Mouse (Mus musculus): ENCODE measurements at regions not wholly inside any gene's neighbourhood (a gene's known extent, or its start where the extent isn't known, plus 50 kb on each side); places are given as distances from the start of the nearest gene placed in this dataset.

DNA sequence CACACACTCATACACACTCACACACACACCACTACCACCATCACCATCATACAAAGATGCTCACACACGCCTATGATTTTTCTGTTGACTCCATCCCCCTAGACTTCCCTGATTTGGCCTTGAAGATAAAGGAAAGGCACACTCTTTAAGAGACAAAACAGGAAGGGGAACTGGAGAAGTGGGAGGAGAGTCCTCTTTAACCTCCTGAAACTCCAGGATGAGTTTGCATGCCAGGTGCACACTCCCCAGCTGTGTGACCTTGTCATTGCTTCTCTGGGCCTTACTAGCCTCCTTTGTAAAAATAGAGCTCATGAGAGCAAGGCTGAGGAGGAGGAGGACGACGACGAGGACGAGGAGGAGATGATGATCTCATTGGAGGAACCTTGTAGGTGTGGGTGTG, 212.8 kb downstream of the Ly86 start:
- 65% methylated on average over 5 of the region's 5 CpGs for WGBS
- Histone ChIP-seq H3K27ac (no peak overlapping the region), H3K4me2 (no peak overlapping the region), H3K36me3 (no peaks in the 10 kb centered on the region), H3K4me1 (replicated peaks) (peaks cover 46% of the 10 kb centered on the region), H3K27me3 (no peaks in the 10 kb centered on the region), H3K4me3 (no peak overlapping the region), H3K9ac (no peak overlapping the region), H3K9me3 (replicated peaks) (no peaks in the 10 kb centered on the region)
- ATAC-seq (replicated peaks; ENCODE audit: insufficient number of reproducible peaks, insufficient read depth, low FRiP score, low read depth), result no peak

DNA sequence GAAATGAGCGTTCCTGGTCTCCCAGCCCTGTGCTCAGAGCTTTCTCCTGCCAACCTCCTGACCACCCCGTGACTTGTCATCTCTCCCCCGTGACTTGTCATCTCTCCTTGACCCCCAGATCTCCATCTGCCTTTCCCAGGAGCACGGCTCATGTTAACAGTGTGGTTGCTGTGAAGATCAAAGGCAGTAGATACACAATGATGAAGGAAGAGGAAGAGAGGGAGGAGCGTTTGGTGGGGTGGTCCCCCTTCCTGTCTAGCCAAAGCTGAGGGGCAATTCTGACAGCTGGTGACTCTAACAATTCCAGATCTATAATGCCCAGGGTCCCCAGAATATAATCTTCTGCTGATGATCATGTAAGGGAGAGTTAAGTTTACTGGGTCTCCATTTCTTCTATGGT, 214.0 kb downstream of the Ly86 start:
- H3K27ac ChIP-seq, result no peak overlapping the region
- ATAC-seq (replicated peaks; ENCODE audit: insufficient number of reproducible peaks, insufficient read depth, low FRiP score, low read depth), result no peak
- H3K4me2 ChIP-seq, result no peak overlapping the region
- no peaks in the 10 kb centered on the region for H3K36me3 ChIP-seq
- H3K9ac ChIP-seq, result no peak overlapping the region
- no peaks in the 10 kb centered on the region for H3K27me3 ChIP-seq
- H3K4me3 ChIP-seq, result no peak overlapping the region
- H3K9me3 ChIP-seq (replicated peaks), result no peaks in the 10 kb centered on the region
- peaks cover 51% of the 10 kb centered on the region for H3K4me1 ChIP-seq (replicated peaks)
- 51% methylated on average over 5 of the region's 5 CpGs for WGBS

DNA sequence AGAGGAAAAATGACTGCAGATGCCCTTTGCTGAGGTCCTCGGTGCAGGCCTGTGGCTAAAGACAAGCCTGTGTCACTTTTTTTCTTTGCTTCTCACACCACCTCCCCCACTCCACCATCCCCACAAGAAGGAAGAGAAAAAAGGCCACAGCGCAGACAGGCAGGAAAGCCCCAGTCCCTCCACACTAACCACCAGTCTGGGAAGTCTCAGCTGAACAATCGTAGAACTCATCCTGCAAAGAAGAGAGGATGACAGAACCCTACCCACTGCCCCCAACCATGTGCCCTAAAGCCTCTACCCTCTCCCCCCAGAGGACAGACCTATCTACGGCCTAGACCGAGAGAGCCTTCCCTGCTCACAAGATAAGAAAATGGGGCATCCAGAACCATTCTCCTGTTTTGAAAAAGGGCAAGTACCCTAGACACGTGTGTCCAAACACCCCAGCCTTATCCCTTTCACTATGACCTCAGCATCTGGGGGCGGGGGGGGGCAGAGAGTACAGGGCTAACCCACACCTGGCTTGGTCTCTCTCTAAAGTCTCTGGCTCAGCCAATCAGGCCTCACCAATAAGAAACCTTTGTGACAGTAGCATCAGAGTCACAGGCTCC, 214.8 kb downstream of the Ly86 start:
- Histone ChIP-seq H3K27me3 (no peaks in the 10 kb centered on the region), H3K9ac (no peak overlapping the region), H3K4me3 (no peak overlapping the region), H3K4me2 (no peak overlapping the region), H3K9me3 (replicated peaks) (no peaks in the 10 kb centered on the region), H3K4me1 (replicated peaks) (peaks cover 51% of the 10 kb centered on the region), H3K27ac (peak overlapping the region; percentile 31; the same call in 1 of the 2 replicates), H3K36me3 (no peaks in the 10 kb centered on the region)
- 0 out of 2 replicates have a peak, but pooled peaks have one; percentile 5 for ATAC-seq (replicated peaks; ENCODE audit: insufficient number of reproducible peaks, insufficient read depth, low FRiP score, low read depth)
- 54% methylated on average over 7 of the region's 7 CpGs for whole genome bisulfite sequencing

DNA sequence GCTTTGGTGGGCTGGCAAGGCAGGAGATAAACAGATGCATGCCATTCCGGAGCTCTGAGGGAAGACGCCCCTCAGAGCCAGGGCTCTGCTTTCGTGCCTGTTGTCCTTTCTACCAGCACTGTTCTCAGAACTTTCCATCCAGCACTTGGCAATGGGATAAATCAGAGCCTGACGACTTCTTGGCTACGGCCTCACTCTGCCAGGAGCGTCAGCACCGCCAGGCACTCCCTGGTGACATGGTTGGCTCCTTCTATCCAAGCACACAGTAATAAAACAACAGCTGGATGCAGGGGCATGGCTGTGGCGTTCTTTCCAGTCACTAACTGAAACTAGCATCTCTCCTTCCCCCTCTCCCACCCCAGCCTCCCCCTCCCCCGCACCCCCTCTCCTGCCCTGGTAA, 215.4 kb downstream of the Ly86 start:
- Histone ChIP-seq H3K27me3 (no peaks in the 10 kb centered on the region), H3K4me3 (no peak overlapping the region), H3K9ac (no peak overlapping the region), H3K4me1 (replicated peaks) (peaks cover 51% of the 10 kb centered on the region), H3K27ac (peak overlapping the region; percentile 31; the same call in 1 of the 2 replicates), H3K9me3 (replicated peaks) (no peaks in the 10 kb centered on the region), H3K4me2 (no peak overlapping the region), H3K36me3 (no peaks in the 10 kb centered on the region)
- no peak for ATAC-seq (replicated peaks; ENCODE audit: insufficient number of reproducible peaks, insufficient read depth, low FRiP score, low read depth)
- 19% methylated on average over 9 of the region's 9 CpGs for WGBS

DNA sequence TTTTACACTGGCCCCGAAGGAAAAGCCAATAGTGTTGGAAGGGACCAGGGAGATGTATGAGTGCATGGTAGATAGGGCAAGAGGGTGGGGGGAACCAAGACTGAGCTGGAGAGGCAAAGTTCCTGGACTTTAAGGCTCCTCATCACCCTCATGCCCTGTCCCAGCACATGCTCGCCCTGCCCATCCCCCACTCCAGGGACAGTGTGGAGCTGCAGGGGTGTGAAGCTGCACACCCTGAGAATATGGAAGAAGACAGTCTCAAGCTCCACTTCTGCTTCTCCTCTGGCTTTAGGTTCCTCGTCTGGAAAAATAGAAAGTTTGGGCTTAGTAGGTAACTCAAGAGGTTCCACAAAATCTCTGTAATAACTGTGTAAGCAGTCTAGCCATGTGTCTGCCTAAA, 215.8 kb downstream of the Ly86 start:
- H3K9me3 ChIP-seq (replicated peaks), result no peaks in the 10 kb centered on the region
- no peak overlapping the region for H3K27ac ChIP-seq
- H3K36me3 ChIP-seq, result no peaks in the 10 kb centered on the region
- H3K4me2 ChIP-seq, result no peak overlapping the region
- H3K4me1 ChIP-seq (replicated peaks), result peaks cover 51% of the 10 kb centered on the region
- WGBS, result 46% methylated on average over 3 of the region's 3 CpGs
- ATAC-seq (replicated peaks; ENCODE audit: insufficient number of reproducible peaks, insufficient read depth, low FRiP score, low read depth), result no peak
- H3K27me3 ChIP-seq, result no peaks in the 10 kb centered on the region
- H3K4me3 ChIP-seq, result no peak overlapping the region
- H3K9ac ChIP-seq, result no peak overlapping the region

DNA sequence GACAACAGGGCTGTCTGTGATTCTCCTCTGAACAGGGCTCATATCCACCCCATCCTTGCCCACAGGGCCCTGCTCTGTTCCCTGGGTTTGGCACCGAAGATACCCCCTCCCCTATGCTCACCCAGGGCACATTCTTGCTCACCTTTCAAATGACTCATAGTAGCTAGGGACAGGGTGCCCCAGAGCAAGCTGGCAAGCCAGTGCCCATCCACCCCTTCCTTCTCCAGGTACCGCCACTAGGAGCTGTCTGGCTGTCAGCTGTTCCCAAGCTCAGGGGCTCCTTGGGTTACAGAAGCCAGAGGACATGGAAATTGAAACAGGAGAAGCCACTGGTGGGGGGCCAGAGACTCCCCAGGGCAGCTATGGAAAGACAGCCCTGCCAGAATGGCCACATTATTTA, 216.4 kb downstream of the Ly86 start:
- Histone ChIP-seq H3K27ac (peak overlapping the region; percentile 65), H3K9me3 (replicated peaks) (no peaks in the 10 kb centered on the region), H3K4me1 (replicated peaks) (peaks cover 51% of the 10 kb centered on the region), H3K27me3 (no peaks in the 10 kb centered on the region), H3K36me3 (no peaks in the 10 kb centered on the region), H3K4me2 (no peak overlapping the region), H3K9ac (no peak overlapping the region), H3K4me3 (no peak overlapping the region)
- no peak for ATAC-seq (replicated peaks; ENCODE audit: insufficient number of reproducible peaks, insufficient read depth, low FRiP score, low read depth)
- 60% methylated on average over 2 of the region's 2 CpGs for whole genome bisulfite sequencing

DNA sequence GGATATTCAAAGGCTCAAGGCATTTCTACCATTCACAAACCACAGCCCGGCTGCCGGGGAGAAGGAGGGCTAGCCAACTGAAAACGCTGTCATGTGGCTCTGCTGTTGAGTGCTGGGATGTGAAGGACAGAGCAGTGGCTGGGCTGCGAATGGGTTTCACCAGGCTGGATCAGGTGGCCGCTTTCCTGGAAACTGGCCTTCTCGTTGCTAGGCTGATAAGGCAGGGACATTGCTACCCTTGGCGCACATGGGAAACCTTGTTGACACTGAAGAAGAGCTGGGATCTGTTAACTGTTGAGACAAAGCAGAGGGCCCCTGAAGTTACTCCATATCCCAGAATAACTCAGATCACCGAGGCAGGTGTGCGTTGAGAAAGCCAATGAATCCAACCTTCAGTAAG, 216.1 kb upstream of the Rreb1 start:
- peaks cover 51% of the 10 kb centered on the region for H3K4me1 ChIP-seq (replicated peaks)
- no peaks in the 10 kb centered on the region for H3K36me3 ChIP-seq
- no peak overlapping the region for H3K4me2 ChIP-seq
- H3K9me3 ChIP-seq (replicated peaks), result no peaks in the 10 kb centered on the region
- peak; percentile 64 for ATAC-seq (replicated peaks; ENCODE audit: insufficient number of reproducible peaks, insufficient read depth, low FRiP score, low read depth)
- no peak overlapping the region for H3K9ac ChIP-seq
- no peaks in the 10 kb centered on the region for H3K27me3 ChIP-seq
- peak overlapping the region; percentile 65 for H3K27ac ChIP-seq
- no peak overlapping the region for H3K4me3 ChIP-seq
- WGBS, result 21% methylated on average over 9 of the region's 9 CpGs

DNA sequence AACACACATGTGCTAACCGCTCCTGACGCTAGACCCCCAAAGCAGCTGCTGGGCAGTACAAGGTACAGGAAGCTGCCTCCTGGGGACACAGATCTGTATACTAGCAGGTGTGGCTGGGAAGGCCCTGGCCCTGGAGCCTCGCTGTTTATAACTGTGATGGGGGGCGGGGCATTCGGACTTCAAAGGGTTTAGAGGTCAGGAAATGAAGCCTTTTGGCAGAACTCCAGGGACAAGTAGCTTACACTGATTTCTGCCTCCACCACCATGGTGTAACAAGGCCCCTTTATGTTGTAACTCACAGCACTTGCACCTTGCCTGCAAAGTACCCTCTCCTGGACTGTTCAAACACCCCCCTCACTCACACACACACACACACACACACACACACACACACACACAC, 215.5 kb upstream of the Rreb1 start:
- WGBS, result 6% methylated on average over 5 of the region's 5 CpGs
- H3K4me2 ChIP-seq, result no peak overlapping the region
- peak overlapping the region; percentile 65 for H3K27ac ChIP-seq
- peak; percentile 42 for ATAC-seq (replicated peaks; ENCODE audit: insufficient number of reproducible peaks, insufficient read depth, low FRiP score, low read depth)
- H3K36me3 ChIP-seq, result no peaks in the 10 kb centered on the region
- no peaks in the 10 kb centered on the region for H3K9me3 ChIP-seq (replicated peaks)
- no peaks in the 10 kb centered on the region for H3K27me3 ChIP-seq
- no peak overlapping the region for H3K9ac ChIP-seq
- H3K4me1 ChIP-seq (replicated peaks), result peaks cover 47% of the 10 kb centered on the region
- no peak overlapping the region for H3K4me3 ChIP-seq

DNA sequence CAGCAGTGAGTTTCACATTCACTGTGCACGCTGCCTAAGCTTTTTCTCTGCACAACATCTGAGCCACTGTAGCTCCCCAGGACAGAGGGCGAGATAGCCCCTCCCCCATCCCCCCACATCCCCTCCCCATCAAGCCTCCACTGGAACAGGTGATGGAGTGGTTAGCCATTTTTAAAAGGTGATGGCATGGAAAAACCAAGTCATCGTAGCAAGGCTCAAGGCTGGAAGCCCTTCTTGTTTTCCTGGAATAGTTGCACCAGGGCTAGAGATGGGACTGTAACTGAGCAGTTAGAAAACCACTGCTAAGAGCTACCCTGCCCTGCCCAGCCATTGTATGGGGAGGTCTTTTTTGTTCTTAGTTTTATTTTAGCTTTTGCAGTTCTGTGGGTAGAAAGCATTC, 209.1 kb upstream of the Rreb1 start:
- Histone ChIP-seq H3K9ac (no peak overlapping the region), H3K27ac (no peak overlapping the region), H3K4me3 (no peak overlapping the region), H3K4me1 (replicated peaks) (no peaks in the 10 kb centered on the region), H3K9me3 (replicated peaks) (no peaks in the 10 kb centered on the region), H3K36me3 (no peaks in the 10 kb centered on the region), H3K27me3 (no peaks in the 10 kb centered on the region), H3K4me2 (no peak overlapping the region)
- WGBS, result 66% methylated on average over 3 of the region's 3 CpGs
- ATAC-seq (replicated peaks; ENCODE audit: insufficient number of reproducible peaks, insufficient read depth, low FRiP score, low read depth), result no peak

DNA sequence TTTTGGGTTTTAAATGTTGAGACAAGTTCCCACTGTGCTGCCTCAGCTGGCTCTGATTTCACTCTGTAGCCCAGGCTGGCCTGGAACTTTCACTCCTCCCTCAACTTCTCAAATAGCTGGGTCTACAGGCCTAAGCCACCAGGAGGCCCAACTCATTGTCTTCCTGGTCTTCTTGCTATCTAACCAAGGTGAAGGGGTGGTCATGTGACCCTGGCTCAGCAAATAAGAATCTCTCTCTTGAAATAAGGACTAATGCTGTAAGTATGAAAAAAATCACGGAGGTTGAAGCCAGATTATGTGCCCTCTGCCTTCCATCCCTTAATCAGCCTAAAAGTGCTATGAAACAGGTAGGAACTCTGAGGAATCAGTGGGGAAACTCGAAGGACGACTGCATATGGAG, 208.7 kb upstream of the Rreb1 start:
- H3K4me3 ChIP-seq, result no peak overlapping the region
- H3K4me2 ChIP-seq, result no peak overlapping the region
- H3K36me3 ChIP-seq, result no peaks in the 10 kb centered on the region
- H3K27me3 ChIP-seq, result no peaks in the 10 kb centered on the region
- H3K4me1 ChIP-seq (replicated peaks), result no peaks in the 10 kb centered on the region
- no peak overlapping the region for H3K9ac ChIP-seq
- ATAC-seq (replicated peaks; ENCODE audit: insufficient number of reproducible peaks, insufficient read depth, low FRiP score, low read depth), result no peak
- H3K9me3 ChIP-seq (replicated peaks), result no peaks in the 10 kb centered on the region
- WGBS, result 84% methylated on average over 3 of the region's 3 CpGs
- H3K27ac ChIP-seq, result no peak overlapping the region

DNA sequence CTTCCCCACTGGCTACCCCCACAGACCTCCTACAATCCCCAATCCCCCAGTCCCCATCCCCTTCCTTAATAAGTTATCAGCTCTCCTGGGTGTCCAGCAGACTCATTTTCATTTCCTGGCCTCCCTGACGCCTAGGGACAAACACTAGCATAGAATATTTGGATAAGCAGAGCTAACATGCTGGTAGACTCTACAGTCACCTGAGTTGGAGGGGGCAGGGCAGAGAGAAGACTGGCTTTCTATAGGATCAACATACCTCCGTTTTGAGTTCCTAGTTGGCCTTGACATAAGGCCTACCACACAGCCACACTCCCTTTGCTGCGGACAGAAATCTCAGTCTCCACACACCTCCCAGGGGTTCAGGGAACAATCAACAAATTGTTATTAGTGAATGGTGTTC, 205.2 kb upstream of the Rreb1 start:
- WGBS, result 52% methylated on average over 3 of the region's 3 CpGs
- no peak for ATAC-seq (replicated peaks; ENCODE audit: insufficient number of reproducible peaks, insufficient read depth, low FRiP score, low read depth)

DNA sequence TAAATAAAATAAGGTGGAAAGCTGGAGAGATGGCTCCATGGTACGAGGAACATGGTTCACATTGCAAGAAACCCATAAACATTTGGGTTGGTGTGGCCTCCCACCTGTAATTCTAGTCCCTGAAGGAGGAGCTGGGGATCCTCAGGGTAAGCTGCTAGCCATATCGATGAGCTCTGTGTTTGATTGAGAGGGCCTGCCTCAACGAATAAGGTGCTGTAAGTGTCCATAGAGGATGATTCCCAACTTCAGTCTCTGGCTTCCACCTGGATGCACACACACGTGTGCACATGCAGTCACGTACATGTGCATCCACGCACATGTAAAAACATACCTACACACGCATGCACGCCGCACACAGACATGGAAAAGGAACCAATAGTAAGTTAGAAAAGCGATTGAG, 199.0 kb upstream of the Rreb1 start:
- H3K4me2 ChIP-seq, result no peak overlapping the region
- WGBS, result 89% methylated on average over 10 of the region's 10 CpGs
- H3K4me1 ChIP-seq (replicated peaks), result no peaks in the 10 kb centered on the region
- no peaks in the 10 kb centered on the region for H3K27me3 ChIP-seq
- no peak overlapping the region for H3K9ac ChIP-seq
- H3K9me3 ChIP-seq (replicated peaks), result no peaks in the 10 kb centered on the region
- H3K36me3 ChIP-seq, result no peaks in the 10 kb centered on the region
- H3K27ac ChIP-seq, result no peak overlapping the region
- ATAC-seq (replicated peaks; ENCODE audit: insufficient number of reproducible peaks, insufficient read depth, low FRiP score, low read depth), result no peak
- H3K4me3 ChIP-seq, result no peak overlapping the region

More for the DNA sequence above, 205.2 kb upstream of the Rreb1 start:
- H3K27ac ChIP-seq, result no peak overlapping the region
- no peak overlapping the region for H3K4me3 ChIP-seq
- H3K36me3 ChIP-seq, result no peaks in the 10 kb centered on the region
- H3K4me1 ChIP-seq (replicated peaks), result no peaks in the 10 kb centered on the region
- H3K9ac ChIP-seq, result no peak overlapping the region
- no peak overlapping the region for H3K4me2 ChIP-seq
- no peaks in the 10 kb centered on the region for H3K27me3 ChIP-seq
- H3K9me3 ChIP-seq (replicated peaks), result no peaks in the 10 kb centered on the region

Measured in heart, embryonic 15.5 days (tissue).